Mouse (Mus musculus): ENCODE measurements at regions not wholly inside any gene's neighbourhood (a gene's known extent, or its start where the extent isn't known, plus 50 kb on each side); places are given as distances from the start of the nearest gene placed in this dataset.

GRCm38 (mm10) chr13:35209551-35209950, 182.7 kb upstream of the Eci2 start:
- Histone ChIP-seq H3K27me3 (ENCODE audit: insufficient read depth, low read length) (no peaks in the 10 kb centered on the region), H3K36me3 (ENCODE audit: insufficient read depth, low read length) (no peaks in the 10 kb centered on the region), H3K4me1 (ENCODE audit: insufficient read depth, low read length) (no peaks in the 10 kb centered on the region), H3K27ac (ENCODE audit: low read length) (no peak overlapping the region), H3K4me2 (replicated peaks; ENCODE audit: low read depth, low read length) (no peak overlapping the region), H3K9me3 (ENCODE audit: low read length) (no peaks in the 10 kb centered on the region), H3K9ac (replicated peaks; ENCODE audit: low read length) (no peak overlapping the region), H3K4me3 (ENCODE audit: low read length) (no peak overlapping the region)
- ATAC-seq (ENCODE audit: low FRiP score, low TSS enrichment) = no peak
- 53% methylated on average over 4 of the region's 4 CpGs for WGBS

- H3K9me3 ChIP-seq (ENCODE audit: low read length) = no peaks in the 10 kb centered on the region
- H3K27ac ChIP-seq (ENCODE audit: low read length) = no peak overlapping the region
- ATAC-seq (ENCODE audit: low FRiP score, low TSS enrichment) = no peak
- H3K36me3 ChIP-seq (ENCODE audit: insufficient read depth, low read length) = no peaks in the 10 kb centered on the region
- no peak overlapping the region for H3K4me3 ChIP-seq (ENCODE audit: low read length)
- 92% methylated on average over 9 of the region's 9 CpGs for WGBS
- no peaks in the 10 kb centered on the region for H3K4me1 ChIP-seq (ENCODE audit: insufficient read depth, low read length)
- no peak overlapping the region for H3K4me2 ChIP-seq (replicated peaks; ENCODE audit: low read depth, low read length)
- H3K27me3 ChIP-seq (ENCODE audit: insufficient read depth, low read length) = no peaks in the 10 kb centered on the region
- no peak overlapping the region for H3K9ac ChIP-seq (replicated peaks; ENCODE audit: low read length)
These were observed 184.9 kb upstream of the Eci2 start for GRCm38 (mm10) chr13:35211834-35212233.

GRCm38 (mm10) chr13:35212276-35212675, 185.4 kb upstream of the Eci2 start:
- H3K4me3 ChIP-seq (ENCODE audit: low read length) = no peak overlapping the region
- no peak overlapping the region for H3K9ac ChIP-seq (replicated peaks; ENCODE audit: low read length)
- H3K4me2 ChIP-seq (replicated peaks; ENCODE audit: low read depth, low read length) = no peak overlapping the region
- no peaks in the 10 kb centered on the region for H3K36me3 ChIP-seq (ENCODE audit: insufficient read depth, low read length)
- 85% methylated on average over 4 of the region's 4 CpGs for WGBS
- no peaks in the 10 kb centered on the region for H3K9me3 ChIP-seq (ENCODE audit: low read length)
- H3K27me3 ChIP-seq (ENCODE audit: insufficient read depth, low read length) = no peaks in the 10 kb centered on the region
- no peak for ATAC-seq (ENCODE audit: low FRiP score, low TSS enrichment)
- H3K4me1 ChIP-seq (ENCODE audit: insufficient read depth, low read length) = no peaks in the 10 kb centered on the region
- no peak overlapping the region for H3K27ac ChIP-seq (ENCODE audit: low read length)

- no peaks in the 10 kb centered on the region for H3K4me1 ChIP-seq (ENCODE audit: insufficient read depth, low read length)
- no peaks in the 10 kb centered on the region for H3K27me3 ChIP-seq (ENCODE audit: insufficient read depth, low read length)
- 51% methylated on average over 4 of the region's 4 CpGs for WGBS
- H3K4me3 ChIP-seq (ENCODE audit: low read length) = no peak overlapping the region
- H3K9ac ChIP-seq (replicated peaks; ENCODE audit: low read length) = no peak overlapping the region
- peak; percentile 42; the same call in 1 of the 2 replicates for ATAC-seq (ENCODE audit: low FRiP score, low TSS enrichment)
- no peaks in the 10 kb centered on the region for H3K36me3 ChIP-seq (ENCODE audit: insufficient read depth, low read length)
- H3K4me2 ChIP-seq (replicated peaks; ENCODE audit: low read depth, low read length) = no peak overlapping the region
- H3K27ac ChIP-seq (ENCODE audit: low read length) = no peak overlapping the region
- H3K9me3 ChIP-seq (ENCODE audit: low read length) = no peaks in the 10 kb centered on the region
These were observed 187.3 kb upstream of the Eci2 start for GRCm38 (mm10) chr13:35214219-35214618.

GRCm38 (mm10) chr13:35226142-35226829, 199.4 kb upstream of the Eci2 start:
- Histone ChIP-seq H3K4me1 (ENCODE audit: insufficient read depth, low read length) (no peaks in the 10 kb centered on the region), H3K4me2 (replicated peaks; ENCODE audit: low read depth, low read length) (no peak overlapping the region), H3K4me3 (ENCODE audit: low read length) (no peak overlapping the region), H3K9me3 (ENCODE audit: low read length) (0 out of 2 replicates have a peak, but pooled peaks cover under 1% of the 10 kb centered on the region), H3K27ac (ENCODE audit: low read length) (no peak overlapping the region), H3K27me3 (ENCODE audit: insufficient read depth, low read length) (no peaks in the 10 kb centered on the region), H3K36me3 (ENCODE audit: insufficient read depth, low read length) (no peaks in the 10 kb centered on the region), H3K9ac (replicated peaks; ENCODE audit: low read length) (no peak overlapping the region)
- ATAC-seq (ENCODE audit: low FRiP score, low TSS enrichment) = no peak
- WGBS = 71% methylated on average over 7 of the region's 7 CpGs

GRCm38 (mm10) chr13:35226944-35227343, 200.0 kb upstream of the Eci2 start:
- Histone ChIP-seq H3K9ac (replicated peaks; ENCODE audit: low read length) (no peak overlapping the region), H3K27ac (ENCODE audit: low read length) (no peak overlapping the region), H3K9me3 (ENCODE audit: low read length) (no peaks in the 10 kb centered on the region), H3K4me2 (replicated peaks; ENCODE audit: low read depth, low read length) (no peak overlapping the region), H3K4me1 (ENCODE audit: insufficient read depth, low read length) (no peaks in the 10 kb centered on the region), H3K4me3 (ENCODE audit: low read length) (no peak overlapping the region), H3K27me3 (ENCODE audit: insufficient read depth, low read length) (no peaks in the 10 kb centered on the region), H3K36me3 (ENCODE audit: insufficient read depth, low read length) (no peaks in the 10 kb centered on the region)
- WGBS = 85% methylated on average over 1 of the region's 1 CpGs
- ATAC-seq (ENCODE audit: low FRiP score, low TSS enrichment) = no peak

- H3K4me2 ChIP-seq (replicated peaks; ENCODE audit: low read depth, low read length) = no peak overlapping the region
- no peaks in the 10 kb centered on the region for H3K27me3 ChIP-seq (ENCODE audit: insufficient read depth, low read length)
- ATAC-seq (ENCODE audit: low FRiP score, low TSS enrichment) = no peak
- H3K9me3 ChIP-seq (ENCODE audit: low read length) = no peaks in the 10 kb centered on the region
- no peak overlapping the region for H3K9ac ChIP-seq (replicated peaks; ENCODE audit: low read length)
- H3K4me3 ChIP-seq (ENCODE audit: low read length) = no peak overlapping the region
- no peak overlapping the region for H3K27ac ChIP-seq (ENCODE audit: low read length)
- H3K4me1 ChIP-seq (ENCODE audit: insufficient read depth, low read length) = no peaks in the 10 kb centered on the region
- 82% methylated on average over 2 of the region's 2 CpGs for WGBS
- H3K36me3 ChIP-seq (ENCODE audit: insufficient read depth, low read length) = no peaks in the 10 kb centered on the region
These were observed 202.7 kb upstream of the Eci2 start for GRCm38 (mm10) chr13:35229601-35230000.

- no peaks in the 10 kb centered on the region for H3K36me3 ChIP-seq (ENCODE audit: insufficient read depth, low read length)
- H3K4me1 ChIP-seq (ENCODE audit: insufficient read depth, low read length) = no peaks in the 10 kb centered on the region
- H3K27ac ChIP-seq (ENCODE audit: low read length) = no peak overlapping the region
- H3K9ac ChIP-seq (replicated peaks; ENCODE audit: low read length) = no peak overlapping the region
- H3K4me3 ChIP-seq (ENCODE audit: low read length) = no peak overlapping the region
- no peaks in the 10 kb centered on the region for H3K27me3 ChIP-seq (ENCODE audit: insufficient read depth, low read length)
- no peaks in the 10 kb centered on the region for H3K9me3 ChIP-seq (ENCODE audit: low read length)
- no peak for ATAC-seq (ENCODE audit: low FRiP score, low TSS enrichment)
- 96% methylated on average over 1 of the region's 1 CpGs for WGBS
- H3K4me2 ChIP-seq (replicated peaks; ENCODE audit: low read depth, low read length) = no peak overlapping the region
These were observed 206.7 kb upstream of the Eci2 start for GRCm38 (mm10) chr13:35233636-35234035.

- Histone ChIP-seq H3K9me3 (ENCODE audit: low read length) (no peaks in the 10 kb centered on the region), H3K9ac (replicated peaks; ENCODE audit: low read length) (no peak overlapping the region), H3K27ac (ENCODE audit: low read length) (no peak overlapping the region), H3K27me3 (ENCODE audit: insufficient read depth, low read length) (no peaks in the 10 kb centered on the region), H3K4me1 (ENCODE audit: insufficient read depth, low read length) (no peaks in the 10 kb centered on the region), H3K4me3 (ENCODE audit: low read length) (no peak overlapping the region), H3K36me3 (ENCODE audit: insufficient read depth, low read length) (no peaks in the 10 kb centered on the region), H3K4me2 (replicated peaks; ENCODE audit: low read depth, low read length) (no peak overlapping the region)
- ATAC-seq (ENCODE audit: low FRiP score, low TSS enrichment) = no peak
- 72% methylated on average over 2 of the region's 2 CpGs for WGBS
These were observed 214.5 kb upstream of the Eci2 start for GRCm38 (mm10) chr13:35241443-35241842.

GRCm38 (mm10) chr13:35243946-35244345, 217.1 kb upstream of the Eci2 start:
- Histone ChIP-seq H3K9ac (replicated peaks; ENCODE audit: low read length) (no peak overlapping the region), H3K27me3 (ENCODE audit: insufficient read depth, low read length) (no peaks in the 10 kb centered on the region), H3K4me1 (ENCODE audit: insufficient read depth, low read length) (no peaks in the 10 kb centered on the region), H3K4me2 (replicated peaks; ENCODE audit: low read depth, low read length) (no peak overlapping the region), H3K4me3 (ENCODE audit: low read length) (no peak overlapping the region), H3K36me3 (ENCODE audit: insufficient read depth, low read length) (no peaks in the 10 kb centered on the region), H3K9me3 (ENCODE audit: low read length) (no peaks in the 10 kb centered on the region), H3K27ac (ENCODE audit: low read length) (no peak overlapping the region)
- no peak for ATAC-seq (ENCODE audit: low FRiP score, low TSS enrichment)
